In the genomic region with DNA sequence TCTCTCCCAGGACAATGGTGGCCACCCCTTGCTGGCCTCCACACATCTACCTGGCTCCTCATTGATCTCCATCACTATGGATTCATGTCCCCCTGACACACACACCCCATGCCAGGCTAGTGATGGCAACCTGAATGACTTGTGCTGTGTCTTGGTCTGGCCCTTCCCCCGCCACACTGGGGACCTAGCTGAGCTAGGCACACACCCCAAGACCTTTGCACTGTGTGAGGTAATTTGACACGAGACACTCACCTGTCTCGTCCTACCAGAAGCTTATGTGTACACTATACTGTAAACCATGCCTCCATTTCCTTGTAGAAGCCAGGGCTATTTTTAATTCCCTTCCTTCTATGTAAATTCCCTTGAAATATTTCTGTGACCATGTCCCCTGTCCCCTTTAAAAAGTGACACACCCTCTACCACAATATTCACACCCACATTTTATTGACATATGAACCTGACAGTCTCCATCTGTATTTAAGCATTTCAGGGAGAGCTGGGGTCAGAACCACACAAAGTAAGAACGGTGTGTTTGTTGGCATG, we compare ENCODE assay signal across 18 mouse cellular contexts. TPM values are rescaled to one million over a fixed set of nuclear protein-coding genes. Genes with fewer than 3 reads are reported as not detected.
A peak's percentile ranks its signal among the peaks of the same experiment; 100 is the strongest.
DNase-seq lines count a peak whose midpoint lies in the region; ATAC-seq and TF ChIP-seq lines count a peak whose summit lies in the region.
"Had no signal": no experiment of that assay in that cellular context is flagged by ENCODE, and none has a peak within 500 bp of the region (broad histone marks: within the 10 kb centered on the region; RNA-seq: fewer than 3 reads in every experiment).

No protein-coding gene starts in this region.

- no peaks in the 10 kb centered on the region for H3K9me3 ChIP-seq in limb, embryonic 15.5 days
- H3K9me3 ChIP-seq in limb, embryonic 10.5 days (replicated peaks) = no peaks in the 10 kb centered on the region
- H3K9me3 ChIP-seq in intestine, embryonic 14.5 days (ENCODE audit: control insufficient read depth, low read length) = no peaks in the 10 kb centered on the region
- no peaks in the 10 kb centered on the region for H3K9me3 ChIP-seq in intestine, postnatal 0 days (ENCODE audit: control insufficient read depth)
- no peaks in the 10 kb centered on the region for H3K9me3 ChIP-seq in stomach, embryonic 15.5 days
- H3K9me3 ChIP-seq: embryonic facial prominence, embryonic 12.5 days; hindbrain, embryonic 15.5 days had no signal

- DNase-seq in limb, embryonic 10.5 days (ENCODE audit: low spot score) = no peak
- DNase-seq in intestine, embryonic 14.5 days (ENCODE audit: low spot score) = peak; percentile 60
- DNase-seq in Muller cell, postnatal 12 days (ENCODE audit: inconsistent ontology term) = no peak
- DNase-seq in embryo, embryonic 11 days = no peak
- DNase-seq in heart, adult 11 months = no peak
- DNase-seq: adrenal gland, adult 2 months; adrenal gland, postnatal 25 days; cerebellum, adult 2 months; cerebellum, postnatal 10 days; gastrocnemius, postnatal 14 days; heart, postnatal 36 days had no signal

- no peak overlapping the region for H3K9ac ChIP-seq in limb, embryonic 15.5 days
- H3K9ac ChIP-seq in intestine, embryonic 14.5 days (ENCODE audit: low read length) = no peak overlapping the region
- H3K9ac ChIP-seq in intestine, postnatal 0 days (ENCODE audit: low read depth, low read length) = peak overlapping the region; percentile 34; the same call in 1 of the 2 replicates
- no peak overlapping the region for H3K9ac ChIP-seq in stomach, embryonic 15.5 days
- H3K9ac ChIP-seq: embryonic facial prominence, embryonic 12.5 days; heart, embryonic 13.5 days; hindbrain, embryonic 15.5 days had no signal

- TF ChIP-seq CTCF in intestine, postnatal 0 days (IDR thresholded peaks at IDR 0.05; ENCODE audit: low read depth) = no peak

- no peaks in the 10 kb centered on the region for H3K36me3 ChIP-seq in limb, embryonic 15.5 days
- H3K36me3 ChIP-seq in limb, embryonic 10.5 days = no peaks in the 10 kb centered on the region
- H3K36me3 ChIP-seq in intestine, embryonic 14.5 days (ENCODE audit: control insufficient read depth, insufficient read depth, low read length) = no peaks in the 10 kb centered on the region
- H3K36me3 ChIP-seq in intestine, postnatal 0 days (ENCODE audit: control insufficient read depth, insufficient read depth) = no peaks in the 10 kb centered on the region
- no peaks in the 10 kb centered on the region for H3K36me3 ChIP-seq in stomach, embryonic 15.5 days
- H3K36me3 ChIP-seq: embryonic facial prominence, embryonic 12.5 days; heart, embryonic 13.5 days; hindbrain, embryonic 15.5 days had no signal

- ATAC-seq in limb, embryonic 15.5 days (ENCODE audit: insufficient number of reproducible peaks, low FRiP score, low TSS enrichment, low read depth) = 0 out of 2 replicates have a peak, but pooled peaks have one; percentile 26
- ATAC-seq in intestine, embryonic 14.5 days (replicated peaks; ENCODE audit: low FRiP score, low TSS enrichment, low read depth) = peak; percentile 63
- ATAC-seq in intestine, postnatal 0 days = peak; percentile 95
- ATAC-seq in stomach, embryonic 15.5 days (ENCODE audit: insufficient read depth, low FRiP score, low read depth) = peak; percentile 75
- ATAC-seq: forebrain, embryonic 16.5 days had no signal

- WGBS in limb, embryonic 15.5 days = 63% methylated on average over 4 of the region's 4 CpGs
- 82% methylated on average over 4 of the region's 4 CpGs for WGBS in limb, embryonic 10.5 days
- WGBS in intestine, embryonic 14.5 days = 55% methylated on average over 4 of the region's 4 CpGs
- WGBS in intestine, postnatal 0 days = 30% methylated on average over 4 of the region's 4 CpGs
- 59% methylated on average over 4 of the region's 4 CpGs for WGBS in stomach, embryonic 15.5 days

- no peaks in the 10 kb centered on the region for H3K27me3 ChIP-seq in limb, embryonic 15.5 days
- 0 out of 2 replicates have a peak, but pooled peaks cover under 1% of the 10 kb centered on the region for H3K27me3 ChIP-seq in limb, embryonic 10.5 days (ENCODE audit: low read depth, poor library complexity, severe bottlenecking)
- H3K27me3 ChIP-seq in intestine, embryonic 14.5 days (replicated peaks; ENCODE audit: control insufficient read depth, insufficient read depth, low read length) = no peaks in the 10 kb centered on the region
- no peaks in the 10 kb centered on the region for H3K27me3 ChIP-seq in intestine, postnatal 0 days (replicated peaks; ENCODE audit: control insufficient read depth, insufficient read depth, low read length)
- H3K27me3 ChIP-seq in stomach, embryonic 15.5 days (replicated peaks) = no peaks in the 10 kb centered on the region
- H3K27me3 ChIP-seq: hindbrain, embryonic 15.5 days had no signal

- no peak overlapping the region for H3K4me3 ChIP-seq in limb, embryonic 15.5 days
- no peak overlapping the region for H3K4me3 ChIP-seq in limb, embryonic 10.5 days
- H3K4me3 ChIP-seq in intestine, embryonic 14.5 days (ENCODE audit: low read depth, low read length) = no peak overlapping the region
- H3K4me3 ChIP-seq in intestine, postnatal 0 days (ENCODE audit: low read depth, low read length) = no peak overlapping the region
- H3K4me3 ChIP-seq in stomach, embryonic 15.5 days (replicated peaks) = no peak overlapping the region
- H3K4me3 ChIP-seq: embryonic facial prominence, embryonic 12.5 days; heart, embryonic 13.5 days; hindbrain, embryonic 15.5 days had no signal

- H3K4me1 ChIP-seq in limb, embryonic 15.5 days = 0 out of 2 replicates have a peak, but pooled peaks cover 3% of the 10 kb centered on the region
- peaks cover 26% of the 10 kb centered on the region for H3K4me1 ChIP-seq in limb, embryonic 10.5 days
- H3K4me1 ChIP-seq in intestine, embryonic 14.5 days (replicated peaks; ENCODE audit: control insufficient read depth, insufficient read depth, low read length) = 0 out of 2 replicates have a peak, but pooled peaks cover 5% of the 10 kb centered on the region
- peaks cover 6% of the 10 kb centered on the region; the same call in 1 of the 2 replicates for H3K4me1 ChIP-seq in intestine, postnatal 0 days (replicated peaks; ENCODE audit: control insufficient read depth, insufficient read depth, low read length)
- H3K4me1 ChIP-seq in stomach, embryonic 15.5 days = no peaks in the 10 kb centered on the region
- H3K4me1 ChIP-seq: heart, embryonic 13.5 days; hindbrain, embryonic 15.5 days had no signal

- no peak overlapping the region for H3K27ac ChIP-seq in limb, embryonic 15.5 days
- H3K27ac ChIP-seq in limb, embryonic 10.5 days = no peak overlapping the region
- H3K27ac ChIP-seq in intestine, embryonic 14.5 days (ENCODE audit: low read depth) = peak overlapping the region; percentile 54; the same call in 1 of the 2 replicates
- H3K27ac ChIP-seq in intestine, postnatal 0 days (ENCODE audit: low read depth, low read length) = peak overlapping the region; percentile 97
- H3K27ac ChIP-seq in stomach, embryonic 15.5 days = peak overlapping the region; percentile 67; the same call in 1 of the 2 replicates
- H3K27ac ChIP-seq: embryonic facial prominence, embryonic 12.5 days; heart, embryonic 13.5 days; hindbrain, embryonic 15.5 days had no signal

- no peak overlapping the region for H3K4me2 ChIP-seq in limb, embryonic 15.5 days
- H3K4me2 ChIP-seq in intestine, embryonic 14.5 days (ENCODE audit: low read length) = no peak overlapping the region
- H3K4me2 ChIP-seq in intestine, postnatal 0 days (replicated peaks; ENCODE audit: low read depth) = peak overlapping the region; percentile 30; the same call in 1 of the 2 replicates
- no peak overlapping the region for H3K4me2 ChIP-seq in stomach, embryonic 15.5 days
- H3K4me2 ChIP-seq: embryonic facial prominence, embryonic 12.5 days; heart, embryonic 13.5 days; hindbrain, embryonic 15.5 days had no signal

RNA-seq across cellular contexts. Expression of a gene that starts 16.7 kb away (rescaled TPM):
- polyA plus RNA-seq in limb, embryonic 15.5 days (2015; fragmentation: Nextera tagmentation; extraction: Ambion mirVana) = 2.2 and 2.6 TPM in 2 replicates
- polyA plus RNA-seq in limb, embryonic 10.5 days (2016; fragmentation: Nextera tagmentation; extraction: Ambion mirVana) = 2.0 and 3.0 TPM in 2 replicates
- 3.4 and 4.0 TPM in 2 replicates for polyA plus RNA-seq in intestine, embryonic 14.5 days (2014; fragmentation: Nextera tagmentation; extraction: Ambion mirVana)
- polyA plus RNA-seq in intestine, postnatal 0 days (2015; fragmentation: Nextera tagmentation; extraction: Ambion mirVana) = 8.8 and 9.3 TPM in 2 replicates
- polyA plus RNA-seq in stomach, embryonic 15.5 days (2015; fragmentation: Nextera tagmentation; extraction: Ambion mirVana) = 4.2 and 4.5 TPM in 2 replicates

Comparison
In these comparisons a context has a peak if more than half of its experiments do, and no peak if none do; other contexts are left out.
1. ATAC-seq: peak in every context shown above with its lines; median percentile 95 in intestine, postnatal 0 days; 75 in stomach, embryonic 15.5 days; 63 in intestine, embryonic 14.5 days; 26 in limb, embryonic 15.5 days.
2. H3K27ac ChIP-seq: peak in intestine, embryonic 14.5 days (single experiment), intestine, postnatal 0 days (single experiment) and stomach, embryonic 15.5 days (single experiment); none in limb, embryonic 15.5 days (single experiment) and limb, embryonic 10.5 days (single experiment).